Mouse (Mus musculus) lung, postnatal 10 days (tissue): ENCODE measurements around the gene Tmco1.
A peak's percentile ranks its signal among the peaks of the same experiment; 100 is the strongest.
"Not testable (repeated sequence)": the region's sequence is repeated elsewhere in the genome, so short reads cannot be mapped to it uniquely, and the experiment has no call there.

ENCODE experiments used
- DNase-seq: peaks from one replicate; pipeline ENCODE4 v3.0.0; 2021

The Tmco1 gene

DNA sequence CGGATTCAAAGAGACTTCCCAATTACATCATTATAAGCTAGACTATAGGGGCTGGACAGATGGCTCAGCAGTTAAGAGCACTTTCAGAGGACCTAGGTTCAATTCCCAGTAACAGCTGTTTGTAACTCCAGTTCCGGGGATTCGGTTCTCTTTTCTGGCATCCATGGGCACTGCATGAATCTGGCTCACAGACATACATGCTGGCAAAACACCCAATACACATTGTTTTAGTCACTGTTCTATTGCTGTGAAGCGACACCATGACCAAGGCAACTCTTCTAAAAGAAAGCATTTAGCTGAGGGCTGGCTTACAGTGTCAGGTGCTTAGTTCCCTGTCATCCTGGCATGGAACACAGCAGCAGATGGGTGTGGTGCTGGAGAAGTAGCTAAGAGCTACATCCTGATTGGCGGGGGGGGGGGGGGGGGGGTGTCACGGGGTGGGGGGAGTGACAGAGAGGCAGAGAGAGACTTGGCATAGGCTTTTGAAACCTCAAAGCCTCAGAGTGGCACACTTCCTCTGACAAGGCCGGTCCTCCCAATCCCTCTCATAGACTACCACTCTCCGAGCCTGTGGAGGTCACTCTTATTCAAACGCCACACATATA lies 31.1 kb downstream of the Tmco1 start:
- no peak for DNase-seq

GRCm38 (mm10) chr1:167340111-167340787 lies 32.1 kb downstream of the Tmco1 start:
- DNase-seq: no peak

GRCm38 (mm10) chr1:167340910-167341528 lies 32.8 kb downstream of the Tmco1 start:
- DNase-seq: no peak

DNA sequence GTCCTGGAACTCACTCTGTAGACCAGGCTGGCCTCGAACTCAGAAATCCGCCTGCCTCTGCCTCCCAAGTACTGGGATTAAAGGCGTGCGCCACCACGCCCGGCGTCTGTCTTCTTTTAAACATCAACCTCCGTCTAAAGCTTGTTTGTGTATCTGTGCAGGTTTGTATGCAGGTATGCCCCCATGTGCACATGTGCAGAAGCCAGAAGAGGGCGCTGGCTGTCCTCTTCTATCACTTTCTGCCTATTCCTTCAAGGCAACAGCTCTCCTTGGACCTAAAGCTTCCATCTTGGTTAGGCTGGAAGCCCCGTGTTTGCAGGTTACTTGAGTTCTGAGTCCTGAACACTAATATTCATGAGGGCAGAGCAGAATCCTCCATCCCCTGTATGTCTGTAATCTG lies 34.7 kb downstream of the Tmco1 start:
- no peak for DNase-seq

GRCm38 (mm10) chr1:167345994-167346520 lies 37.9 kb downstream of the Tmco1 start:
- DNase-seq: not testable (repeated sequence)

DNA sequence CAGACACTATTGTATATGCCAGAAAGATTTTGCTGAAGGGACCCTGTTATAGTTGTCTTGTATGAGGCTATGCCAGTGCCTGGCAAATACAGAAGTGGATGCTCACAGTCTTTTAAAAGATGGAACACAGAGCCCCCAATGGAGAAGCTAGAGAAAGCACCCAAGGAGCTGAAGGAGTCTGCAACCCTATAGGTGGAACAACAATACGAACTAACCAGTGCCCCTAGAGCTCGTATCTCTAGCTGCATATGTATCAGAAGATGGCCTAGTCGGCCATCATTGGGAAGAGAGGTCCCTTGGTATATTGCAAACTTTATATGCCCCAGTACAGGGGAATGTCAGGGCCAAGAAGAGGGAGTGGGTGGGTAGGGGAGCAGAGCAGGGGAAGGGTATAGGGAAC lies 41.0 kb downstream of the Tmco1 start:
- not testable (repeated sequence) for DNase-seq

GRCm38 (mm10) chr1:167349815-167350596 lies 41.8 kb downstream of the Tmco1 start, which contains the start of gene Aldh9a1:
Gene Aldh9a1 (plus strand): TSS chr1:167349991.
- peak; percentile 96 for DNase-seq

- no peak for DNase-seq
Measured at GRCm38 (mm10) chr1:167350597-167351415, 42.6 kb downstream of the Tmco1 start.

DNA sequence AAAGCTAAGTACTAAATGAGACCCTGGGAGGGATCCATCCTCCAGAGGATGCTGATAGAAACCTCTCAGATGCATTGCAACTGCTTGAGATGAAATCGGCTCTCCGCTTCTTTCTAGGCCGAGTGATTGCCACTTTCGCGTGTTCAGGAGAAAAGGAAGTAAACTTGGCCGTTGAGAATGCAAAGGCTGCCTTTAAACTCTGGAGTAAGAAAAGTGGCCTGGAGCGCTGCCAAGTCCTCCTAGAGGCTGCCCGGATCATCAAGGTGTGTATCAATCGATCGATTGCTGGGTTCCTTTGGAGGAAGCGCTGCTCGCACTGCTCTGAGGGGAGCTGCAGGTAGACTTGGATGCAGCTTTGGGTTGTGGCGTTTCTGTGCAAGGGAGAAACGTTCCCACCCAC lies 44.2 kb downstream of the Tmco1 start:
- DNase-seq: no peak

GRCm38 (mm10) chr1:167357387-167357786 lies 49.2 kb downstream of the Tmco1 start:
- no peak for DNase-seq

GRCm38 (mm10) chr1:167358731-167359130 lies 50.6 kb downstream of the Tmco1 start:
- no peak for DNase-seq

GRCm38 (mm10) chr1:167360268-167360667 lies 52.1 kb downstream of the Tmco1 start:
- DNase-seq: no peak

DNA sequence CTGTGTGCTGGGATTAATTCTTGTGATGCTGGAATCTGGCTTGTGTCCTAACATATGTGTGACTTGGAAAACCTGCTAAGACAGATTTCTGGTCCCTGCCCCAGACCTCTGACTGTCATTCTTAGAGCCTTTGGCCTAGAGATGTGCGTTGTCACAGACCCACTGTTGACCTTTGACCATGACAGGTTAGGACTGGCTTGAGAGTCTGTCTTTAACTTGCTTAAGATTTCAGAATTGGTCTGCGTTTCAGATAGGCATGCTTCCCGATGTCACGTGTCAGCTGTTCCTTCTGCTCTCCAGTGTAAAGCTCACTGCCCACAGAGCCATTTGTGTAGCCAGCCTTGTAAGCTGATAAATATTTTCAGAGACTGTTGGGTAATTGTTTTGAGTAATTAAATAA lies 54.6 kb downstream of the Tmco1 start:
- no peak for DNase-seq

GRCm38 (mm10) chr1:167363322-167363721 lies 55.1 kb downstream of the Tmco1 start:
- no peak for DNase-seq

DNA sequence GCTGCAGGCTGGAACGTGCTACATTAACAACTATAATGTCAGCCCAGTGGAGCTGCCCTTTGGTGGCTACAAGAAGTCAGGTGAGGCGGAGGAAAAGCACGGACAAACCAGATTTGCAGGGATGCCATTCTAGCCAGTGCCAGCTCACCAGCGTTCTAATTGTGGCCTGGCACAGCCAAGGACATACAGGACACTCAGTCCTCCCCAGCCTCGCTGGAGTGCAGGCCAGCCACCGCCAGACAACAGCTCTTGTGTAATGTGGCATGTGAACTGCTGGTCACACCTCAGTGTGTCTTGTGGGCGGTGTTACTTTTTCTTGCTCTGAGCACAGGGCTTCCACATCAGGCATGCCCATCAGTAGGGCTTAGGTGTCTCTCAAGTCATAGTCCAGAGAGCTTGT lies 57.6 kb downstream of the Tmco1 start:
- no peak for DNase-seq

GRCm38 (mm10) chr1:167366621-167367020 lies 58.4 kb downstream of the Tmco1 start:
- DNase-seq: no peak

DNA sequence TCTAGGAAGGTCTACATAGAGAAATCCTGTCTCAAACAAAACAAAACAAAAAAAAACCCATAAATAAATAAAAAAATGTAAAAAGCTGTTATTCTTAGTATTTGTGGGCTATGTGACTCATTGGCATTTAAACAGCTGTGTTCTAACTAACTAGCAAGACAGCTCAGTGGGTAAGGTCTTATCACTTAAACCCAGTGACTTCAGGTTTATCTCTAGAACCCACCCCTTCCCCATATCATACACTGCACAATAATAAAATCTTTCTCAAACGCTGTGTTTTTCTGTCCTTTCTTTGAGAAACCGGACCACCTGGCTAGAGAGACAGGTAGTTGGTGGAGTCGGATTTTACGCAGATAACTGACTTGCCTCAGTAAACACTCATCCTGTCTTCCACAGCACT lies 59.8 kb downstream of the Tmco1 start:
- DNase-seq: no peak

- no peak for DNase-seq
Measured at GRCm38 (mm10) chr1:167368513-167368912, 60.3 kb downstream of the Tmco1 start.

DNA sequence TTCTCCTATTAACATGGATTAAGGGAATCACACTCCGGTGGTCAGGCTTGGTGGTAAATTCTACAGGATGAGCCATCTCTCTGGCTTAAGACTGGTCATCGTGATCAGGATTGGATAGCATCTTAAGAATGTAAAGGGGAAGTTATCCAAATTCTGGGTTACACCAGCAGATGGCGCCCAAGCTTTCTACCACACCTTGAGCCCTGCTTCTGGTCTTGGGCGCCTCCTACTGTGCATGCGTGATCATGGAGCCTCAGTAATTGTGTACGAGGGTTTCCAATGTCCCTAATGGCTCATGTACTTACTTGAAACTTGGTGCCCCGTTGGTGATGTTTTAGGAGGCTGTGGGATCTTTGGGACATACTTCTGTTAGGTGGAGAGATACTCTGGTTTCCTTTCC lies 61.7 kb downstream of the Tmco1 start:
- peak; percentile 93 for DNase-seq

- DNase-seq: no peak
Measured at GRCm38 (mm10) chr1:167372739-167373138, 64.6 kb downstream of the Tmco1 start.

- peak; percentile 76 for DNase-seq
Measured at GRCm38 (mm10) chr1:167374003-167374784, 66.0 kb downstream of the Tmco1 start.
